Comparison of ENCODE assay signal across 23 mouse cellular contexts in the genomic region with DNA sequence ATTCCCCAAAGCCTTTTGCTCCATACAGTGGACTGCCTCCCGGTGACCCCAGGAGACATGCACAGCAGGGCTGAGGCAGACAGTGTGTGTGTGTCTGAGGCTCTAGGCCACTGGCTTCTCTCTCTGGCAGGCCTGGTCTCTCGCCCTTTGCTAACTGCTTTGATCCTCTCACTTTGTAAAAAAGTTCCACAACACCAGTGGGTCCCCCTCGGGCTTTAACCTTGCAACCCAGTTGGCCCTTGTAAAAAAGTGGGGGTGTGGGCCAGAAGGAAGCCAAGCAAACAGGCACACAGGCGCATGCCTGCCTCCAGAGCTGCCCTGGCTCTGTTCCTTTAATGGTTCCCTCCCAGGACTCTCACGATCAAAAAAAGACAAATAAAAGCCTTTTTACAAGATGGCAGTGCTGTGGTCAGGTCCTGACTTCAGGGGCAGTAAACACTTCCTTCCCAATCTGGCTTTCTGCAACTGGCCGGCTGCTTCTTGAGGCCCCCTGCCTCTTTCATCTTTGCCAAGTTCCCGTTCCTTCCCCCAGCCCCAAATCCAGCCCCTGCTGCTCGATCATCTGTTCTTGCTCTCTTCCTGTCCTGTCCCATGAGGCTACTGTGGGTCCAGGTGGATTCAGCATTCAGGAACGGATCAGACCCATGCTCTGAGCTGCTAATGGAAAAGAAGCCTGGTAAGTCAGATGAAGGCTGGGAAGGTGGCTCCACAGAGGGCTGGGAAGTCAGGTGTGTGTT.
DNase-seq lines count a peak whose midpoint lies in the region; ATAC-seq and TF ChIP-seq lines count a peak whose summit lies in the region.
"Had no signal": no experiment of that assay in that cellular context is flagged by ENCODE, and none has a peak within 500 bp of the region (broad histone marks: within the 10 kb centered on the region; RNA-seq: fewer than 3 reads in every experiment).

No protein-coding gene starts in this region.

- H3K4me2 ChIP-seq in hindbrain, embryonic 14.5 days (replicated peaks) = no peak overlapping the region
- no peak overlapping the region for H3K4me2 ChIP-seq in embryonic facial prominence, embryonic 12.5 days (replicated peaks)
- H3K4me2 ChIP-seq in limb, embryonic 14.5 days (replicated peaks; ENCODE audit: low read depth, low read length, severe bottlenecking) = no peak overlapping the region; the same call in 1 of the 2 replicates
- H3K4me2 ChIP-seq: forebrain, embryonic 15.5 days; heart, embryonic 11.5 days; hindbrain, embryonic 15.5 days; midbrain, embryonic 15.5 days had no signal

- 0 out of 2 replicates have a peak overlapping the region, but pooled peaks have one; percentile 53 for H3K27ac ChIP-seq in hindbrain, embryonic 10.5 days
- no peak overlapping the region for H3K27ac ChIP-seq in hindbrain, embryonic 14.5 days
- no peak overlapping the region for H3K27ac ChIP-seq in embryonic facial prominence, embryonic 12.5 days
- no peak overlapping the region for H3K27ac ChIP-seq in limb, embryonic 14.5 days (replicated peaks; ENCODE audit: low read depth, low read length)
- H3K27ac ChIP-seq: forebrain, embryonic 15.5 days; hindbrain, embryonic 15.5 days; midbrain, embryonic 15.5 days had no signal

- ATAC-seq in hindbrain, embryonic 14.5 days (ENCODE audit: low FRiP score) = no peak
- ATAC-seq in embryonic facial prominence, embryonic 12.5 days (ENCODE audit: insufficient number of reproducible peaks, insufficient read depth, low FRiP score, low TSS enrichment) = no peak
- peak; percentile 50 for ATAC-seq in limb, embryonic 14.5 days (ENCODE audit: low FRiP score, low read depth)
- no peak for ATAC-seq in erythroid progenitor cell, adult 5-6 weeks (replicated peaks; ENCODE audit: low FRiP score, poor library complexity, severe bottlenecking)
- ATAC-seq: activated CD4-positive, CD25-positive, alpha-beta regulatory T cell, adult 4 months; CD4-positive, CD25-positive, alpha-beta regulatory T cell, adult 4 months; forebrain, embryonic 15.5 days; intestine, embryonic 16.5 days; lung, postnatal 0 days; midbrain, embryonic 15.5 days had no signal

- H3K4me1 ChIP-seq in hindbrain, embryonic 10.5 days (replicated peaks) = peaks cover 13% of the 10 kb centered on the region
- no peaks in the 10 kb centered on the region for H3K4me1 ChIP-seq in hindbrain, embryonic 14.5 days (replicated peaks; ENCODE audit: control insufficient read depth, insufficient read depth, low read length)
- H3K4me1 ChIP-seq in embryonic facial prominence, embryonic 12.5 days = peaks cover 13% of the 10 kb centered on the region; the same call in 1 of the 2 replicates
- H3K4me1 ChIP-seq in limb, embryonic 14.5 days (ENCODE audit: control insufficient read depth, insufficient read depth, low read length) = peaks cover 10% of the 10 kb centered on the region
- H3K4me1 ChIP-seq: forebrain, embryonic 15.5 days; hindbrain, embryonic 15.5 days; midbrain, embryonic 15.5 days had no signal

- 42% methylated on average over 9 of the region's 9 CpGs for WGBS in hindbrain, embryonic 10.5 days
- 45% methylated on average over 9 of the region's 9 CpGs for WGBS in hindbrain, embryonic 14.5 days
- 22% methylated on average over 9 of the region's 9 CpGs for WGBS in embryonic facial prominence, embryonic 12.5 days
- WGBS in limb, embryonic 14.5 days = 10% methylated on average over 9 of the region's 9 CpGs

- TF ChIP-seq POLR2A in limb, embryonic 14.5 days (IDR thresholded peaks at IDR 0.05; ENCODE audit: borderline replicate concordance, extremely low read depth, insufficient read depth, insufficient read length) = no peak

- no peak overlapping the region for H3K9ac ChIP-seq in hindbrain, embryonic 14.5 days
- H3K9ac ChIP-seq in embryonic facial prominence, embryonic 12.5 days = peak overlapping the region; percentile 36; the same call in 1 of the 2 replicates
- no peak overlapping the region for H3K9ac ChIP-seq in limb, embryonic 14.5 days (ENCODE audit: low read depth, low read length, severe bottlenecking)
- H3K9ac ChIP-seq: forebrain, embryonic 15.5 days; hindbrain, embryonic 15.5 days; midbrain, embryonic 15.5 days had no signal

- H3K36me3 ChIP-seq in hindbrain, embryonic 10.5 days = no peaks in the 10 kb centered on the region
- no peaks in the 10 kb centered on the region for H3K36me3 ChIP-seq in hindbrain, embryonic 14.5 days (replicated peaks; ENCODE audit: control insufficient read depth, insufficient read depth)
- no peaks in the 10 kb centered on the region for H3K36me3 ChIP-seq in embryonic facial prominence, embryonic 12.5 days
- H3K36me3 ChIP-seq in limb, embryonic 14.5 days (ENCODE audit: control insufficient read depth, insufficient read depth, low read length) = no peaks in the 10 kb centered on the region
- H3K36me3 ChIP-seq: forebrain, embryonic 15.5 days; hindbrain, embryonic 15.5 days; midbrain, embryonic 15.5 days had no signal

- DNase-seq in adrenal gland, postnatal 10 days = peak; percentile 53
- no peak for DNase-seq in adrenal gland, postnatal 25 days
- DNase-seq in hindbrain, embryonic 10.5 days (ENCODE audit: low spot score) = no peak
- no peak for DNase-seq in hindbrain, embryonic 14.5 days (ENCODE audit: low spot score)
- DNase-seq in limb, embryonic 14.5 days (ENCODE audit: low spot score) = no peak
- DNase-seq: cerebellum, adult 9-10 months; gastrocnemius, postnatal 36 days; heart, postnatal 10 days; kidney, postnatal 36 days; layer of hippocampus, adult 9-11 months; liver; right cerebral cortex, postnatal 25 days; thymus, adult 2 months had no signal

- H3K27me3 ChIP-seq in hindbrain, embryonic 10.5 days (ENCODE audit: insufficient read depth, poor library complexity, severe bottlenecking) = no peaks in the 10 kb centered on the region
- H3K27me3 ChIP-seq in hindbrain, embryonic 14.5 days (ENCODE audit: control insufficient read depth, insufficient read depth, low read length) = no peaks in the 10 kb centered on the region
- no peaks in the 10 kb centered on the region; the same call in 1 of the 2 replicates for H3K27me3 ChIP-seq in embryonic facial prominence, embryonic 12.5 days
- peaks cover 16% of the 10 kb centered on the region; the same call in 1 of the 2 replicates for H3K27me3 ChIP-seq in limb, embryonic 14.5 days (ENCODE audit: control insufficient read depth, insufficient read depth, low read length)
- H3K27me3 ChIP-seq: forebrain, embryonic 15.5 days; hindbrain, embryonic 15.5 days; midbrain, embryonic 15.5 days had no signal

- no peak overlapping the region for H3K4me3 ChIP-seq in hindbrain, embryonic 10.5 days
- no peak overlapping the region for H3K4me3 ChIP-seq in hindbrain, embryonic 14.5 days (replicated peaks; ENCODE audit: low read length)
- H3K4me3 ChIP-seq in embryonic facial prominence, embryonic 12.5 days = no peak overlapping the region
- no peak overlapping the region for H3K4me3 ChIP-seq in limb, embryonic 14.5 days (replicated peaks; ENCODE audit: low read length)
- H3K4me3 ChIP-seq: forebrain, embryonic 15.5 days; hindbrain, embryonic 15.5 days; midbrain, embryonic 15.5 days had no signal

- no peaks in the 10 kb centered on the region for H3K9me3 ChIP-seq in hindbrain, embryonic 10.5 days
- no peaks in the 10 kb centered on the region for H3K9me3 ChIP-seq in hindbrain, embryonic 14.5 days (ENCODE audit: control insufficient read depth, low read length)
- H3K9me3 ChIP-seq in embryonic facial prominence, embryonic 12.5 days = no peaks in the 10 kb centered on the region; the same call in 1 of the 2 replicates
- peaks cover 5% of the 10 kb centered on the region; the same call in 1 of the 2 replicates for H3K9me3 ChIP-seq in limb, embryonic 14.5 days (ENCODE audit: control insufficient read depth, low read length)
- H3K9me3 ChIP-seq: forebrain, embryonic 15.5 days; hindbrain, embryonic 15.5 days; midbrain, embryonic 15.5 days had no signal
